Mouse (Mus musculus) limb, embryonic 14.5 days (tissue): ENCODE measurements around the gene Zfp541. TPM values are rescaled to one million over a fixed set of nuclear protein-coding genes. Genes with fewer than 3 reads are reported as not detected.

ENCODE experiments used
- ATAC-seq: fragments of 200-750 bp; cut with Nextera tagmentation; 2 replicates; pipeline ENCODE4 v1.8.0; 2017; ENCODE audit warnings: low read depth, moderate number of reproducible peaks, moderate TSS enrichment; ENCODE audit not compliant: low FRiP score
- DNase-seq: peaks from one replicate; pipeline ENCODE4 v3.0.0-alpha.2; 2015; ENCODE audit warnings: low spot score
- H3K27ac ChIP-seq: fragments of 300-500 bp; sonication (generic); replicated peaks from 2 replicates; pipeline ENCODE4 v1.5.1; 2014; ENCODE audit warnings: low read depth, mild to moderate bottlenecking, low read length, moderate library complexity, mixed read lengths
- H3K27me3 ChIP-seq: fragments of 300-500 bp; sonication (generic); 2 replicates; pipeline ENCODE4 v1.6.1; 2014; ENCODE audit warnings: low read length, mixed read lengths; ENCODE audit not compliant: control insufficient read depth, insufficient read depth
- H3K36me3 ChIP-seq: fragments of 300-500 bp; sonication (generic); 2 replicates; pipeline ENCODE4 v1.6.1; 2014; ENCODE audit warnings: mild to moderate bottlenecking, low read length, moderate library complexity, mixed read lengths; ENCODE audit not compliant: control insufficient read depth, insufficient read depth
- H3K4me1 ChIP-seq: fragments of 300-500 bp; sonication (generic); 2 replicates; pipeline ENCODE4 v1.6.1; 2014; ENCODE audit warnings: antibody characterized with exemption, low read length, mixed read lengths; ENCODE audit not compliant: control insufficient read depth, insufficient read depth
- H3K4me2 ChIP-seq: fragments of 300-500 bp; sonication (generic); replicated peaks from 2 replicates; pipeline ENCODE4 v1.6.1; 2014; ENCODE audit warnings: low read depth, mild to moderate bottlenecking, low read length, moderate library complexity; ENCODE audit not compliant: severe bottlenecking
- H3K4me3 ChIP-seq: fragments of 300-500 bp; sonication (generic); replicated peaks from 2 replicates; pipeline ENCODE4 v1.5.1; 2014; ENCODE audit warnings: low read length
- H3K9ac ChIP-seq: fragments of 300-500 bp; sonication (generic); 2 replicates; pipeline ENCODE4 v1.6.1; 2014; ENCODE audit warnings: mild to moderate bottlenecking, low read depth, low read length, moderate library complexity; ENCODE audit not compliant: severe bottlenecking
- H3K9me3 ChIP-seq: fragments of 300-500 bp; sonication (generic); 2 replicates; pipeline ENCODE4 v1.6.1; 2016; ENCODE audit warnings: low read length; ENCODE audit not compliant: control insufficient read depth
- POLR2A ChIP-seq: fragments of 200-500 bp; IDR thresholded peaks from 2 replicates; pipeline ENCODE4 v1.8.0; 2012; ENCODE audit warnings: inconsistent platforms, mild to moderate bottlenecking, moderate library complexity, borderline replicate concordance; ENCODE audit not compliant: insufficient read depth, insufficient read length; ENCODE audit errors: extremely low read depth
- WGBS: fragments of 180-500 bp; shearing (Covaris S2); extraction: QIAGEN DNeasy Blood & Tissue Kit; methylation state at CpG from one replicate; pipeline ENCODE4 v1.1.7; 2014; 5-methylcytosine and 5-hydroxymethylcytosine counted together
- polyA plus RNA-seq, 2 experiments: library from polyadenylated mRNA; depleted of rRNA in 1 of 2; stranded (reverse) in 1 of 2; unstranded in 1 of 2; fragments of >200 nt; fragmentation: Nextera tagmentation in 1 of 2; extraction: Ambion mirVana in 1 of 2; gene quantifications; 2 replicates each; pipeline versions ENCODE4 v1.2.1 to v1.2.3; 2012 to 2014

Zfp541 gene
- polyA plus RNA-seq, 2 experiments = 0.17 to 0.26 TPM

GRCm38 (mm10) chr7:16063490-16063889, 1.9 kb downstream of the Zfp541 start:
- H3K27me3 ChIP-seq = peaks cover 11% of the 10 kb centered on the region
- no peak overlapping the region for H3K4me3 ChIP-seq
- H3K9ac ChIP-seq = no peak overlapping the region
- H3K36me3 ChIP-seq = no peaks in the 10 kb centered on the region
- no peak for DNase-seq
- no peaks in the 10 kb centered on the region for H3K9me3 ChIP-seq
- 33% methylated on average over 4 of the region's 4 CpGs for WGBS
- no peak for ATAC-seq
- TF ChIP-seq POLR2A = no peak
- H3K4me2 ChIP-seq = no peak overlapping the region
- H3K27ac ChIP-seq = no peak overlapping the region
- H3K4me1 ChIP-seq = no peaks in the 10 kb centered on the region

GRCm38 (mm10) chr7:16070846-16071245, 9.2 kb downstream of the Zfp541 start:
- H3K4me3 ChIP-seq = no peak overlapping the region
- DNase-seq (no peak), ATAC-seq (no peak)
- no peak overlapping the region for H3K27ac ChIP-seq
- no peaks in the 10 kb centered on the region for H3K9me3 ChIP-seq
- TF ChIP-seq POLR2A = no peak
- H3K9ac ChIP-seq = no peak overlapping the region
- no peak overlapping the region for H3K4me2 ChIP-seq
- H3K4me1 ChIP-seq = no peaks in the 10 kb centered on the region
- H3K27me3 ChIP-seq = no peaks in the 10 kb centered on the region
- H3K36me3 ChIP-seq = no peaks in the 10 kb centered on the region

- no peak for TF ChIP-seq POLR2A
- Histone ChIP-seq H3K4me3 (no peak overlapping the region), H3K27me3 (no peaks in the 10 kb centered on the region), H3K4me2 (no peak overlapping the region), H3K27ac (no peak overlapping the region), H3K9me3 (no peaks in the 10 kb centered on the region), H3K4me1 (no peaks in the 10 kb centered on the region), H3K36me3 (no peaks in the 10 kb centered on the region), H3K9ac (no peak overlapping the region)
- ATAC-seq = no peak
- WGBS = 78% methylated on average over 6 of the region's 6 CpGs
- DNase-seq = no peak
Measured at GRCm38 (mm10) chr7:16071906-16072305, 10.3 kb downstream of the Zfp541 start.

GRCm38 (mm10) chr7:16079947-16080346, 18.3 kb downstream of the Zfp541 start:
- ATAC-seq (no peak), DNase-seq (no peak)
- 70% methylated on average over 1 of the region's 1 CpGs for whole genome bisulfite sequencing
- Histone ChIP-seq H3K27me3 (no peaks in the 10 kb centered on the region), H3K4me3 (no peak overlapping the region), H3K9ac (no peak overlapping the region), H3K27ac (no peak overlapping the region), H3K36me3 (no peaks in the 10 kb centered on the region), H3K4me1 (no peaks in the 10 kb centered on the region), H3K4me2 (no peak overlapping the region), H3K9me3 (no peaks in the 10 kb centered on the region)
- TF ChIP-seq POLR2A = no peak

GRCm38 (mm10) chr7:16080581-16080980, 19.0 kb downstream of the Zfp541 start:
- Histone ChIP-seq H3K4me1 (no peaks in the 10 kb centered on the region), H3K36me3 (no peaks in the 10 kb centered on the region), H3K27ac (no peak overlapping the region), H3K4me2 (no peak overlapping the region), H3K9ac (no peak overlapping the region), H3K9me3 (no peaks in the 10 kb centered on the region), H3K27me3 (no peaks in the 10 kb centered on the region), H3K4me3 (no peak overlapping the region)
- no peak for TF ChIP-seq POLR2A
- WGBS = 65% methylated on average over 4 of the region's 4 CpGs
- ATAC-seq (no peak), DNase-seq (no peak)

- Histone ChIP-seq H3K36me3 (no peaks in the 10 kb centered on the region), H3K4me3 (no peak overlapping the region), H3K4me2 (no peak overlapping the region), H3K27me3 (no peaks in the 10 kb centered on the region), H3K27ac (no peak overlapping the region), H3K9me3 (no peaks in the 10 kb centered on the region), H3K9ac (no peak overlapping the region), H3K4me1 (no peaks in the 10 kb centered on the region)
- WGBS = 71% methylated on average over 4 of the region's 4 CpGs
- ATAC-seq (no peak), DNase-seq (no peak)
- TF ChIP-seq POLR2A = no peak
Measured at GRCm38 (mm10) chr7:16083361-16083760, 21.7 kb downstream of the Zfp541 start.
